Mouse (Mus musculus) gastrocnemius, adult 2 months (tissue): Measurements from ENCODE around the gene Ceacam16. TPM values are rescaled to one million over a fixed set of nuclear protein-coding genes. Genes with fewer than 3 reads are reported as not detected.

ENCODE experiments used
- DNase-seq: peaks from one replicate; pipeline ENCODE4 v3.0.0; 2022
- H3K27ac ChIP-seq: fragments of 200-600 bp; 2 replicates; pipeline ENCODE4 v1.8.1; 2022; ENCODE audit warnings: mild to moderate bottlenecking
- H3K4me3 ChIP-seq: fragments of 200-600 bp; 2 replicates; pipeline ENCODE4 v1.8.1; 2022; ENCODE audit warnings: mild to moderate bottlenecking, moderate library complexity
- CTCF ChIP-seq: fragments of 200-600 bp; IDR thresholded peaks from 2 replicates; pipeline ENCODE4 v1.8.1; 2022; ENCODE audit warnings: antibody characterized with exemption, mild to moderate bottlenecking, moderate library complexity
- intact Hi-C: fragments of 180-260 bp; cut with DNase I; formaldehyde crosslinking; loops from one replicate; pipeline ENCODE4 v1.15.1; 2025
- long read RNA-seq, 2 experiments: library from polyadenylated mRNA; stranded (forward); transcript quantifications; one replicate each; pipeline ENCODE4 v2.0.0; 2021
- total RNA-seq, 2 experiments: library from RNA; stranded (reverse); gene quantifications; 2 replicates each; pipeline ENCODE4 v1.2.3; 2021

Ceacam16 gene
- not detected for total RNA-seq
- long read RNA-seq, experiment 1, result 0 reads
- long read RNA-seq, experiment 2, result 0 reads

GRCm38 (mm10) chr7:19861199-19861598 is at the start of gene Ceacam16:
Ceacam16 (minus strand) TSS chr7:19861299.
- no peak for DNase-seq
- H3K27ac ChIP-seq, result no peak within 1 kb of the TSS
- no peak within 1 kb of the TSS for H3K4me3 ChIP-seq
- intact Hi-C loops, result no loop called here
- TF ChIP-seq CTCF, result no peak

- peak; percentile 89 for DNase-seq
- Histone ChIP-seq H3K27ac (no peak overlapping the region), H3K4me3 (no peak overlapping the region)
- peak; percentile 97 for TF ChIP-seq CTCF
- intact Hi-C loops, result loop anchor here (1.0 kb wide), 1 partner anchor 46 kb away; no protein-coding TSS in a partner anchor
Measured at GRCm38 (mm10) chr7:19910421-19911291, 49.6 kb upstream of the Ceacam16 start.

GRCm38 (mm10) chr7:19889881-19890280 is 28.8 kb upstream of the Ceacam16 start:
- intact Hi-C loops, result no loop called here
- peak; percentile 80 for TF ChIP-seq CTCF
- Histone ChIP-seq H3K27ac (no peak overlapping the region), H3K4me3 (no peak overlapping the region)
- peak; percentile 54 for DNase-seq

GRCm38 (mm10) chr7:19887849-19888248 is 26.8 kb upstream of the Ceacam16 start, which contains the start of gene Ceacam19:
Ceacam19 (minus strand) TSS chr7:19887965.
- H3K4me3 ChIP-seq, result no peak within 1 kb of the TSS
- no peak for DNase-seq
- intact Hi-C loops, result no loop called here
- no peak for TF ChIP-seq CTCF
- no peak within 1 kb of the TSS for H3K27ac ChIP-seq

- TF ChIP-seq CTCF, result peak; percentile 8; the same call in 1 of the 2 replicates
- intact Hi-C loops, result no loop called here
- H3K4me3 ChIP-seq, result no peak overlapping the region
Measured at GRCm38 (mm10) chr7:19880754-19881153, 19.7 kb upstream of the Ceacam16 start.

GRCm38 (mm10) chr7:19876781-19877425 is 15.8 kb upstream of the Ceacam16 start:
- no peak for TF ChIP-seq CTCF
- no peak overlapping the region for H3K27ac ChIP-seq
- intact Hi-C loops, result no loop called here
- no peak overlapping the region for H3K4me3 ChIP-seq
- peak; percentile 23 for DNase-seq

More at GRCm38 (mm10) chr7:19880754-19881153, 19.7 kb upstream of the Ceacam16 start:
- DNase-seq, result no peak
- no peak overlapping the region for H3K27ac ChIP-seq

GRCm38 (mm10) chr7:19875948-19876682 is 15.0 kb upstream of the Ceacam16 start:
- Histone ChIP-seq H3K27ac (no peak overlapping the region), H3K4me3 (peak overlapping the region; percentile 23; the same call in 1 of the 2 replicates)
- intact Hi-C loops, result no loop called here
- TF ChIP-seq CTCF, result peak; percentile 76
- DNase-seq, result peak; percentile 27

- peak; percentile 58 for TF ChIP-seq CTCF
- no peak for DNase-seq
- intact Hi-C loops, result no loop called here
- Histone ChIP-seq H3K27ac (no peak overlapping the region), H3K4me3 (no peak overlapping the region)
Measured at GRCm38 (mm10) chr7:19871943-19872601, 11.0 kb upstream of the Ceacam16 start.

GRCm38 (mm10) chr7:19871137-19871621 is 10.1 kb upstream of the Ceacam16 start:
- intact Hi-C loops, result no loop called here
- Histone ChIP-seq H3K4me3 (no peak overlapping the region), H3K27ac (peak overlapping the region; percentile 51)
- no peak for TF ChIP-seq CTCF
- no peak for DNase-seq

GRCm38 (mm10) chr7:19867751-19868399 is 6.8 kb upstream of the Ceacam16 start:
- Histone ChIP-seq H3K27ac (no peak overlapping the region), H3K4me3 (no peak overlapping the region)
- DNase-seq, result no peak
- intact Hi-C loops, result no loop called here
- no peak for TF ChIP-seq CTCF

GRCm38 (mm10) chr7:19866490-19866889 is 5.4 kb upstream of the Ceacam16 start:
- Histone ChIP-seq H3K27ac (no peak overlapping the region), H3K4me3 (no peak overlapping the region)
- no peak for DNase-seq
- TF ChIP-seq CTCF, result no peak
- intact Hi-C loops, result no loop called here
